Mouse (Mus musculus): ENCODE measurements at regions not wholly inside any gene's neighbourhood (a gene's known extent, or its start where the extent isn't known, plus 50 kb on each side); places are given as distances from the start of the nearest gene placed in this dataset.

GRCm38 (mm10) chr11:7508861-7509260 lies 295.1 kb upstream of the Igfbp3 start:
- DNase-seq: no peak

GRCm38 (mm10) chr11:7506421-7506945 lies 292.8 kb upstream of the Igfbp3 start:
- DNase-seq: no peak

DNA sequence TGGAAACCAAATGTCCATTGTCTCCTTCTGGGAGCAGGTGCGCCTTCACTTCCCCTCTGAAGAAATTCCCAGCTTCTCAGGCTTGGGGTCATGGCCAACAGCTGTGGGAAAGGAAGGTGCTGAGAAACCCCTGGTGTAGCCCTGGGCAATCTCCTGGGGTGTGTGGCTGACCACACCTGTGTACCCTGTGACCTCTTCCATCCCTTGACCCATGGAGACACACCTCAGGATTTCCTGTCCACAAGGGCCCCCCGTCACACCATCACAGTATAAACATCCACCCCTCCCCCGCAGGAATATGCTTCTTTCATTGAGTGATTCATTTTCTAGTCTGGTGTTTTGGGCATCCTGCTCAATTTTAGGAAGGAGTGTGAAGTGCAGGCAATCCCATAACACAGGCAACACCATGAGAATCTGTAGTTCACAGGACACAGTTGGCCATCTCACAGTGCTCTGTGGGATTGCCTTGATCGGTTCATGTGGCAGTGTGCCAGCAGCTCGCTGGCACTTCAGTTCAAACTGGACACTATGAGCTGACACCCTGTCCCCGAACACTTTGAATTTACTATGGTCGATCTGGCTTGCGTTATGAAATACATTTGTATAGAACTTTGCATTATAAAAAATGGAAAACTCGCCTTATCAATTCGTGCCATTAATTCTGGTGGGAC lies 291.1 kb upstream of the Igfbp3 start:
- peak; percentile 13 for DNase-seq

DNA sequence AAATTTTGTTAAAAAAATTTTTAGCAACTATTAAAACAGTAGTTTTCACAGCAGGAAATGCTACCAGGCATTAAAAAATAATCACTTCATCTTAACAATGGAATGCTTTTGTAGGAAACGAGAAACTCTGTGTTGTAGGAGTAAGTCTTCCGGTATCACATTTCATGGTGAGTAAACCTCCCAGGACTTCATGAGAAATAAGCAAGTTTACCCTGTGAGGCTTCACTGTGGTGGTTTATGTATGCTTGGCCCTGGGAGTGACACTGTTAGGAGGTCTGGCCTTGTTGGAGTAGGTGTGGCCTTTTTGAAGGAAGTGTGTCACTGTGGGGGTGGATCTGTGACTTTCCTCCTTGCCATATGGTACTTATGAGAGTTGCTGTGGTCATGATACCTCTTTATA lies 289.0 kb upstream of the Igfbp3 start:
- no peak for DNase-seq

GRCm38 (mm10) chr11:7502045-7502444 lies 288.3 kb upstream of the Igfbp3 start:
- DNase-seq: no peak

DNA sequence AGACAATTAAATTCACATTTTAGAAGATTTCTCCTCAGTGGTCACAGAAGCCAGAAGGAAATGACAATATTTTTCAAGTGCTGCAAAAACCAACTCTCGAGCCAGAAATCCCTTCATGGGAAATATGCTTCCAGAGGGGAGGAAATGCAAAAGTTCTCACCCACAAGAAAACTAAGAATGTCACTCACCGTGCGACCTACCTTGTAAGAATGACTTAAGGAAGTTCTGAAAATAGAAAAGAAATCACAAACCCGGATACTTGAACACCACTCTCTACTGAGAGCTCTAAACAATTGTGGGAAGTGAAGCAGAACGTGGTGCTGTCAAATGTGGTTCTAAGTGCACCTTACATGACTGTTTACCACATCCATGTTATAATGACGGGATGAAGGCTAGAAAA lies 284.1 kb upstream of the Igfbp3 start:
- DNase-seq: no peak

DNA sequence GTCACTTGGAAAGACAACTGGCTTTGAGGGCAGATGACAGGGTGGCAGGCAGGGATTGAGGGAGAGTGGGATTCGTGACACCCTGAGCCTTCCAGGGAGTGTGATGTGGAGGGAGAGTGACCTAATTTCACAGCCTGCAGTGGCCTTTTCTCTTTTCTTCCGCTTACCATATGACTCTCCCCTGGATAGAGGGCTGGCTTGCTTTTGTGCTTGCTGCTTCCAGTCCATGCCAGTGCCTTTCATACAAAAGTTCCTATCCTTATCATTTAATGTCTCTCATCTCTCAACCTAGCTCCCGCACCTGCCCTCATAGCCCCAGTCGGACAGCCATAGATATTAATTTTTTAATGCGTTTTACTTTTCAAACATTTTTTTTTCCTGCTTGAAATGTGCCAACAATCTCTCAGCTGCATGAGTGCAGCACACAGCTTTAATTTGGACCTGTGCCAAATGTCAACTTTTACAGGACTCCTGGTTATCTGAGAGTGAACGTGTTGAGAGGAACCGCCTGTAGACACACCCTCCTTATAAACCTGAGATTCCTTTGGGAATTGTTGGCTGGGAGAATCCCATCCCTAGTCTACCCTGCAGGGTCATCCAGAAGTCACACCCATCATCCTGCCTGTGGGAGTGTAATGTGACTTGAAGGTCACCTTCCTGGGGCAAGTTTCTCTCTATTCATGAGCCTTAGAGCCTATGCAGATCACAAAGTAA lies 260.3 kb upstream of the Igfbp3 start:
- no peak for DNase-seq

- DNase-seq: no peak
Measured at GRCm38 (mm10) chr11:7465522-7465921, 251.8 kb upstream of the Igfbp3 start.

GRCm38 (mm10) chr11:7461956-7462771 lies 248.4 kb upstream of the Igfbp3 start:
- no peak for DNase-seq

DNA sequence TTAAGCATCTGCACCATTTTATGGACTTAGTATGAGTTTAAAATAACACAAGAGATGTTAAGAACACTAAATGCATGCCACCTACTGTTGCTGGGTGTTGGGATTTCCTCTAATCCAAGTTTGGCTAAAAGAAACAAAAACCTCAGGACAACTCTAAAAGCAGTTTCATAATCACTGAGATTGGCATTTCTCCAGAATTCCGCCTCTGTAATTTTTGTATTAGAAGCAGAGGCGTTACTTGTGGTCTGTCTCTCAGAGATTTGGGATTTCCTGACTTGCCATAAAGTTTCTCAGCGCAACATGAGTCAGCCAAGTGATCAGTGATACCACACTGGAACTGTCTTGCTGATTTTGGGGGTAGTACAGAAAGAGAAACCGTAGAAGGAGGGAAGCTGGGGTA lies 238.0 kb upstream of the Igfbp3 start:
- DNase-seq: no peak

- DNase-seq: no peak
Measured at GRCm38 (mm10) chr11:7444494-7444893, 230.8 kb upstream of the Igfbp3 start.

DNA sequence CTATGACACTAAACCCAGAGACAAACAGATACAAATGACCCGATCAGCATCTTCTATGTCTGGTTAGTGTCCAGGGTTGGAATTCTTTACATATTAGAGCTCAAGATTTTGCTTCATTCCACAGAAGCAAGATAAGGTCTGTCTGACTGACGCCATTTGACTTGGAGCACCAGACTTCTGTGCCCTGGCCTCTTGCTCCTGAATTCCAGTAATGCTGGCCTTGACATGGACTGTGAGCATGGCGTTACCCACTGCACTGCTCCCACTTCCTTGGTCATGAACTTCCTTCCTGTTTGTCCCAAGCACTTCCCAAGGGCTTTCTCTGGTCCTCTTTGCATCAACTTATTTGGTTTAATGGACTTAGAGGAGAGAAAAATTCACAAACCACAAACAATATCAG lies 225.6 kb upstream of the Igfbp3 start:
- DNase-seq: no peak

DNA sequence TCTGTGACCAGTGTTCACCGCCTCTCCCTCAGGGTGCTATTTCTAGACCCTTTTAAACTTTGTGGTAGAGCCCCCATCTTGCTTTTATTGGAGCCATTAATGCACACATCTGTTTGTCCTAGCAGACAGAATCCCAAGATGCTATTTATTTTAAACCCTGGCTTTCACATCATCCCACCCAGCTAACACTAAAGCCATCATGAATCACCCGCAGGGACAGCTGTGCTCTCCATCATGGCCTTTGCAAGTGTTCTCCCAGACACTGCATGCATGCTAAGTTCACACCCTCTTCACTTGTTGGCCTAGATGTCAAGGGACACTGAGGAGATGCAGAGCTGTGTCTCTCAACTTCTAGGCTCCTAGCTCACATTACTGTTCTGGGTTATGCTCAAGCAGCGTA lies 220.9 kb upstream of the Igfbp3 start:
- no peak for DNase-seq

DNA sequence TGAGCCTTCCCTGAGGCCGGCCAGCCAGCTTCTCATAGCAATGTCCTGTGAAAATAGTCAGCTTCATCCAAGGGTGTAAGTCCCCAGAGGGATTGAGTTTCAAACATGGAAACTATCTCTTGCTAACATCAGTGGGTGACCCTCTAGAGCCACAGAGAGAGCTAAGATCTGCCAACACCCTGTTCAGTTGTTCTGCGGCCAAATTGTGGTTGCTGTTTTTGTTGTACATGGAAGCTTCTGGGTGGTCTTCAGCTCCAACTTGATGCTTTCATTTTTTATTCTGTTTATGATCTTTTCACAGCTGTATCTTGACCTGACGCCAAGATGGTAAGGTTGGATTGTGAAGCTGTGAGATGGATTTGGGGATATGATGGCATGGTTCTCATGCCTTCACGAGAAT lies 214.0 kb upstream of the Igfbp3 start:
- DNase-seq: no peak

DNA sequence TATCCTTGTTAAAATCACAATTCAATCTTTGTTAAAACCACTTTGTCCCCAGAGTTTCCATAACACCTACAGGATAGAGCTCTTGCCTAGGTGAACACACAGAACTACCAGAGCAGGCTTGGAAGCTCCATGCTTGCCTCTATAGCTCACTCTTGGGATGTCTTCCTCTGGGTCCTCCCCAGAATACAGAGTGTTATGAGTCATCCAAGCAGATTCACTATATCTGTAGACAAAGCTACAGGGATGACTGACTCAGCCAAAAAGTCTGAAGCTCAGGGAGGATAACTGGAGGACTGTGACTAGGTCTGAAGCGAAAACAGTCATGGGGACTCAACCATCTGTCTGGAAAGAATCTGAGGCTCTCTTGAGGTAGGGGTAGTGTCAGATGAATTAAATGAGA lies 211.5 kb upstream of the Igfbp3 start:
- no peak for DNase-seq

DNA sequence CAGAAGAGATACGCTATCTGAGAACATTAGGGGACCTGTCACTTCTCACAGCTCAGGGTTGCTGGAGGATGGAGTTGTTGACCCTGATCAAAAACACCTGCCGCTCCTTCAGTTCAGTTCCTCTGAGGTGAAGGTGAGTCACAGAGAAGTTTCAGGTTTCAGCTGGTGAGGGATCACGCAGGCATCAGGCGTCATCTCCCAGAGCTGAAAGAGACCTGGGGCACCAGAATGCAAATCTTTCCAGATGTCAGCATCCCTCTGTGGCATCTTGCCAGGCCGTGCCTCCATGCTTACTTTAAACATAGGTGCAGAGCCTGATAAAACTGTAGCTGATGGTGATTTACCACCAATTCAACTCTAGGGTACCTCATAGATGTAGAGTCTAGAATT lies 210.4 kb upstream of the Igfbp3 start:
- no peak for DNase-seq

GRCm38 (mm10) chr11:7423276-7424081 lies 209.8 kb upstream of the Igfbp3 start:
- DNase-seq: no peak

DNA sequence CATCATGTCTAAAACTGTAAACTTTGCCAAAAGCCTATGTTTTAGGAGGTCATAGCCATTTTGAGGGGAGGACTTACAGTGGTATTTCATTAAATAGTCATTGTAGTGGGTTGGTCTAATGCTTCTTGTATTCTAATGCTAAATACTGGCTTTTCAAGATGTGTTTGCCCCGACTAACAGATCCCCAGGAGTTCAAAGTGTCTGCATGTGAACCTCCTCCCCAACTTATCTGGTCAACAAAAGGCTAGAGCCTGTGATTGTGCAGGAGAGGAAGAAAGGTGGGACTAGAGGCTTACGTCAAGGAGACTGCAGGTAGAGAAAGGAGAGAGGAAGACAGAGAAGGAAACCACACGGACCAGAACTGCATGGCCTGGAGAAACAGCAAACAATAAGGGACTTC lies 198.9 kb upstream of the Igfbp3 start:
- DNase-seq: no peak

DNA sequence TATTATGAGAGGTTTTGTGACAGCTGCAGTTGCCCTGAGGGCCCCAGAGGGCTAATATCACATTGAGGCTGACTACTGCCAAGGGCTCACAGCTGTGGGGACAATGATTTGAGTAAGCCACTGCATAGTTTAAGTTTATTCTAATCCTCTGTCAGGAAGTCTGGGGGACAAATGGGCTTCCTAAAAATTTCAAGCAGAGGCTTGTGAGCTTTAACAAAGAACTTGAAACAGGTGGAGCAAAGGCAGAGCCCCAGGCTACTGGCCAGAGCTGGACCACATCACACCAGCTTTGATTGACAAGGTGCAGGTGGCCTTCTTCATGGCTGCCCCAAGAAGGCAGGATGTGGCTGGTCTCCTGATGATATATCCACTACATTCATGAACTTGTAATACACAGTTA lies 195.3 kb upstream of the Igfbp3 start:
- no peak for DNase-seq

DNA sequence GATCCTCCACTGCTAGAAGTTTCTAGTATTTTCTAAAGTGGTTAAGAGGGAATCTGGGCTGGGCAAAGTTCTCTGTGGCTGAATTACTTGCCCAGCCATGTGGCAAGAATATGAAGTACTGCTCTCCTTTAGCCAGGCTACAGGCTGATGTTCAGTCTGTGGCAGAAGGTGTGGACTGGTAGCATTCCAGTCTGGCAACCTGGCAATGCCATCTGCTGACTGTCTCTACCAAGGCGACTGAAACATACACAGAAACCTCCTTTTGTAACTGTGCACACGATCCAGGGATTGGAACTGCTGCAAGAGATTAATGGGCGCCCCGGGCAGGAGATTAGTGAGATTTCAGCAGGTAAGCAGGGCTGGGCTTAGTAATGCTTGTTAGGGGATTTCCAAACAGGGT lies 190.9 kb upstream of the Igfbp3 start:
- no peak for DNase-seq

GRCm38 (mm10) chr11:7371835-7372234 lies 158.1 kb upstream of the Igfbp3 start:
- DNase-seq: no peak

- DNase-seq: no peak
Measured at GRCm38 (mm10) chr11:7361388-7361787, 147.7 kb upstream of the Igfbp3 start.
